Mouse (Mus musculus): Measurements from ENCODE around the gene Ubl3. TPM values are rescaled to one million over a fixed set of nuclear protein-coding genes. Genes with fewer than 3 reads are reported as not detected.

Ubl3 gene
- polyA plus RNA-seq, 1 experiment from 2014 or later, result 76.6 TPM

DNA sequence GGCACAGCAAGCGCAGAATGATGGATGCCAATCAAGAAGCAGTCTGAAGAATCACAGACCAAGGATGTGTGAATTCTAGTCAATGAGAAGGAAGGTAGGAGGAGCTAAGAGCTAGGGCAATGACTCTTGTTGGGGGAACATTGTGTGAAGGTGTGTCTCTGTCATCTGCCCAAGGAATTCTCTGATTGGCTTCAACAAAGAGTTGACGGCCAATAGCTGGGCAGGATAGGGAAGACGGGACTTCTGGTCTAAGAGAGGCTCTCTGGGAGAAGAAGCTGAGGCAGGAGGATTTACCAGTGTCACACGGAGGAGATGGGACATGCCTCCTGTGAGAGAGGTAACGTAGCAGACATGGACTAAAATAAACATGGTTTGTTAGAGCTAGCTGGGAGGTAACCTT is 86.5 kb downstream of the Ubl3 start:
- Histone ChIP-seq H3K4me3 (ENCODE audit: low read depth, low read length) (no peak overlapping the region), H3K4me1 (replicated peaks; ENCODE audit: control insufficient read depth, insufficient read depth, low read length) (no peaks in the 10 kb centered on the region), H3K36me3 (ENCODE audit: control insufficient read depth, insufficient read depth, low read length) (no peaks in the 10 kb centered on the region), H3K9ac (ENCODE audit: low read depth, low read length) (no peak overlapping the region), H3K9me3 (ENCODE audit: control insufficient read depth, low read length) (no peaks in the 10 kb centered on the region), H3K27me3 (ENCODE audit: control insufficient read depth, insufficient read depth, low read length) (no peaks in the 10 kb centered on the region), H3K4me2 (replicated peaks; ENCODE audit: low read depth, low read length) (no peak overlapping the region), H3K27ac (ENCODE audit: low read depth, low read length) (no peak overlapping the region)
- ATAC-seq (ENCODE audit: low FRiP score), result no peak
- no peak for DNase-seq (ENCODE audit: low spot score)
- 82% methylated on average over 5 of the region's 5 CpGs for WGBS

DNA sequence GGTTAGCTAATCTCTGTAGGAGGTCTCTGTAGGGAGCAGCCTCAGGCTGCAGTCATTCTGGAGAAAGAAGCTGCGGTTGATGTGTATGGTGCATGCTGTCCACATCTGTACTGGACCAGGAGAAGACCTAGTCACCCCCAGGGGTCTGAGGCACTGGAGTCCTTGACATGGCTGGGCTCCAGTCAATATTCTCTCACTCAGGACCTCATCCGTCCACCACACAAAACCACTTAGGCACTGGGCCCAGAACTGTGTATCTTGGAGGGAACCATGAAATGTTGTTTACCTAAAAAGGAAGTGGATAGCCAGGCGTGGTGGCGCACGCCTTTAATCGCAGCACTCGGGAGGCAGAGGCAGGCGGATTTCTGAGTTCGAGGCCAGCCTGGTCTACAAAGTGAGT is 87.5 kb downstream of the Ubl3 start:
- H3K9ac ChIP-seq (ENCODE audit: low read depth, low read length), result no peak overlapping the region
- no peak for ATAC-seq (ENCODE audit: low FRiP score)
- no peaks in the 10 kb centered on the region for H3K36me3 ChIP-seq (ENCODE audit: control insufficient read depth, insufficient read depth, low read length)
- H3K9me3 ChIP-seq (ENCODE audit: control insufficient read depth, low read length), result no peaks in the 10 kb centered on the region
- no peak overlapping the region for H3K4me3 ChIP-seq (ENCODE audit: low read depth, low read length)
- H3K4me2 ChIP-seq (replicated peaks; ENCODE audit: low read depth, low read length), result no peak overlapping the region
- no peaks in the 10 kb centered on the region for H3K27me3 ChIP-seq (ENCODE audit: control insufficient read depth, insufficient read depth, low read length)
- H3K4me1 ChIP-seq (replicated peaks; ENCODE audit: control insufficient read depth, insufficient read depth, low read length), result no peaks in the 10 kb centered on the region
- WGBS, result 96% methylated on average over 9 of the region's 9 CpGs
- DNase-seq (ENCODE audit: low spot score), result no peak
- no peak overlapping the region for H3K27ac ChIP-seq (ENCODE audit: low read depth, low read length)

DNA sequence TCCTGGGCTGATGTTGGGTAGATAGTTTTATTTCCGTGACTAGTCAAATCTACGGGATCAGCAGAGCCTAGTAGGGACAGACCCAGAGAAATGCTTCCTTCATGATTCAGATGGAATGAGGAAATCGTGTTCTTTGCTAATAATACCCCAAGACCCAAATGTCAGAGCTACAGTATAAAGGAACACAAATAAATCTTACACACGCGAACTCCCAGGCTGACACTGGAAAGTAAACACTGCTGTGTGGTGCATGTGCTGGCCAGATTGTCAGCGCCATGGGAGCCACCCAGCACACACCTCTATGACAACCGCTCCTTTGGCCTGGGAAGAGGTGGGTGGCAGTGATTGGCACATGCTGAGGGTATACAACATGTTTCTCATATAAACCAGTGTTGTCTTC is 88.1 kb downstream of the Ubl3 start:
- 84% methylated on average over 7 of the region's 7 CpGs for WGBS
- no peaks in the 10 kb centered on the region for H3K9me3 ChIP-seq (ENCODE audit: control insufficient read depth, low read length)
- DNase-seq (ENCODE audit: low spot score), result no peak
- H3K36me3 ChIP-seq (ENCODE audit: control insufficient read depth, insufficient read depth, low read length), result no peaks in the 10 kb centered on the region
- no peak overlapping the region for H3K9ac ChIP-seq (ENCODE audit: low read depth, low read length)
- no peak overlapping the region for H3K4me2 ChIP-seq (replicated peaks; ENCODE audit: low read depth, low read length)
- H3K27ac ChIP-seq (ENCODE audit: low read depth, low read length), result no peak overlapping the region
- no peaks in the 10 kb centered on the region for H3K4me1 ChIP-seq (replicated peaks; ENCODE audit: control insufficient read depth, insufficient read depth, low read length)
- no peak for ATAC-seq (ENCODE audit: low FRiP score)
- H3K4me3 ChIP-seq (ENCODE audit: low read depth, low read length), result no peak overlapping the region
- no peaks in the 10 kb centered on the region for H3K27me3 ChIP-seq (ENCODE audit: control insufficient read depth, insufficient read depth, low read length)

DNA sequence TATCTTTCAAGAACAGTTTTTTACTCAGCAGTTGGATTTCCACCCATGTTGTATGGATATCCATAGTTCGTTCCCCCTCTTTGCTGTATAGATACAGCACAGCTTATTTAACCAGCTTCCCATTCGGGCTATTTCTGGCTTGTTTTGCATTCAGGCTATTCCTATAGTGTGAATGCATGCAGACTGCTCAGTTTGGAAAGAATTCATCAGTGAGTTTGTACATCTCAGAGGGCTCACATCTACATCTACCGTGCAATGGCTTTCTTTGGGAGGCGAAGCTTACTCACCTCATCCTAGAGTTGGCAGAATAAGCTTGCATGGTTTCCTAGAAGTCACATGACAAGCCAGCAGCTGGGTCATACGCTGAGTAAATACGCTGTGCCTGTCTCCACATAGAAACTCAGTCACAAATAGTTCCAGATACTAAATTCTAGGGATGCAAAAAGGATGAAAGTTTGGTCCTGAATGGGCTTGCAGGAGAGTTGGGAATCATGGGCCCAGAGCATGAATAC is 88.8 kb downstream of the Ubl3 start:
- Histone ChIP-seq H3K9me3 (ENCODE audit: control insufficient read depth, low read length) (no peaks in the 10 kb centered on the region), H3K9ac (ENCODE audit: low read depth, low read length) (no peak overlapping the region), H3K4me1 (replicated peaks; ENCODE audit: control insufficient read depth, insufficient read depth, low read length) (no peaks in the 10 kb centered on the region), H3K27me3 (ENCODE audit: control insufficient read depth, insufficient read depth, low read length) (no peaks in the 10 kb centered on the region), H3K27ac (ENCODE audit: low read depth, low read length) (no peak overlapping the region), H3K4me3 (ENCODE audit: low read depth, low read length) (no peak overlapping the region), H3K36me3 (ENCODE audit: control insufficient read depth, insufficient read depth, low read length) (no peaks in the 10 kb centered on the region), H3K4me2 (replicated peaks; ENCODE audit: low read depth, low read length) (no peak overlapping the region)
- ATAC-seq (ENCODE audit: low FRiP score) (no peak), DNase-seq (ENCODE audit: low spot score) (no peak)
- WGBS, result 91% methylated on average over 6 of the region's 6 CpGs

Other genes starting within 250 kb of the Ubl3 start
- gene Slc7a1, start 152.9 kb downstream of the Ubl3 start, polyA plus RNA-seq (2014; fragmentation: Nextera tagmentation; extraction: Ambion mirVana), result 16.9 and 20.9 TPM in 2 replicates

Data from hindbrain, embryonic 11.5 days (tissue).